7 mouse cellular contexts compared by ENCODE assay signal in the genomic region with DNA sequence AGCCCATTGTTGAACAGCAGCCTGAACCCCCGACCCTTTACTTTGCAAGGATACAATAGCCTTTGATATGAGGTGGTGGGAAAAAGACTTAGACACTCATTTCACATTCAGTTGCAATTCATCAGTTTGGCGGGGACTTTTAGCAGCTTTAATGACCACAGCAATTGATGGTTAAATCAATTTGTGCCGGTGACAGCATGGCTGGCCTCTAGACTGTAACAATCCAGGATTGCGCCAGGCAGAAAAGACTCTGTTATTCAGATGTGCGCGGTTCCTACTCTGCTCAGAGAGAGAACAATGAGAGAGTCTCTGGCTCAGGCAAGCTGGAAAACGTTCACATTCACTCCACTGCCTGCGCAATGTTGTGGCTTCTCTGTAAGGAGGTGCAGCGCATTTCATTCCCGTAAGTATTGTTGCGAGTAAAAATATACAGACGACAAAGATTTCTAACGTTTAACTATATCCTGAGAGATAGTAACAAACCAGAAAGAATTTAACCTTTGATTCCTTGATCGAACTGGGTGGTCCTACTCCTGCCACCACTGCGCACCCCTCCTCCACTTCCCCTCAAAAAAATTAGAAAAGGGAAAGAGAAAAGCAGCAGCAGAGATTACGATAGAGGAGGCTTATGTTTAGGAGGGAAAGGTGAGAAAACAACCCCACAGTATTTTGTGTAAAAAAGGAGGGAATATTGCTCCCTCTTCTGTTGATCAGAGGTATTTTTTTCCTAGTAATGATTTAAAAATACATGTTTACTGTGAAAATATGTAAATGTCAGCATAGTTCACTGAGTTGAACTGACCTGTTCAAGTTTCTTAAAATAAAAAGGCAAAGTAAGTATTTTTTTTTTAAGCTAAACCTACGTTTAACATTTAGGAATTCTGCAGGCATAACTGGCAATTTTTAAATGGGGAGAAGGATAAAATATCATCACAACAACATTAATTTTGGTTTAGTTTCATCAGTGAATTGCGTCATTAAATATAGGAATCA.
DNase-seq lines count a peak whose midpoint lies in the region; ATAC-seq and TF ChIP-seq lines count a peak whose summit lies in the region.

No protein-coding gene starts in this region.

- H3K27ac ChIP-seq in cortical plate, adult 2 months (ENCODE audit: insufficient read depth, low read length), result no peak overlapping the region; the same call in 1 of the 2 replicates
- peak overlapping the region; percentile 47; the same call in 1 of the 2 replicates for H3K27ac ChIP-seq in kidney, embryonic 15.5 days
- no peak overlapping the region for H3K27ac ChIP-seq in liver, adult 2 months (replicated peaks; ENCODE audit: insufficient read depth, low read depth, low read length)
- peak overlapping the region; percentile 88 for H3K27ac ChIP-seq in neural tube, embryonic 11.5 days (ENCODE audit: low read depth, low read length)

- peak; percentile 75 for ATAC-seq in kidney, embryonic 15.5 days (replicated peaks; ENCODE audit: low FRiP score)
- ATAC-seq in neural tube, embryonic 11.5 days (ENCODE audit: insufficient read depth, low FRiP score, low TSS enrichment), result peak; percentile 94
- ATAC-seq in CD4-positive, CD25-positive, alpha-beta regulatory T cell, adult 4 months, result no peak

- H3K79me2 ChIP-seq in liver, adult 2 months (ENCODE audit: control insufficient read depth, insufficient read depth, low read length), result no peaks in the 10 kb centered on the region

- 0 out of 2 replicates have a peak, but pooled peaks cover 4% of the 10 kb centered on the region for H3K4me1 ChIP-seq in cortical plate, adult 2 months (ENCODE audit: control insufficient read depth, insufficient read depth, low read length)
- H3K4me1 ChIP-seq in kidney, embryonic 15.5 days, result peaks cover 5% of the 10 kb centered on the region; the same call in 1 of the 2 replicates
- H3K4me1 ChIP-seq in liver, adult 2 months (ENCODE audit: control insufficient read depth, insufficient read depth, low read length), result no peaks in the 10 kb centered on the region
- peaks cover 8% of the 10 kb centered on the region; the same call in 1 of the 2 replicates for H3K4me1 ChIP-seq in neural tube, embryonic 11.5 days (ENCODE audit: control insufficient read depth, insufficient read depth, low read length)

- intact Hi-C loops in gastrocnemius, postnatal 14 days (cut with DNase I; ENCODE audit: low total_unique reads), result loop anchor here (10.0 kb wide), 1 partner anchor 1479 kb away; no protein-coding TSS in a partner anchor

- no peak for TF ChIP-seq POLR2A in cortical plate, adult 2 months (IDR thresholded peaks at IDR 0.05; ENCODE audit: extremely low read depth, insufficient read depth, low read length)
- TF ChIP-seq POLR2A in liver, adult 2 months (IDR thresholded peaks at IDR 0.05; ENCODE audit: extremely low read depth, insufficient read depth, low read length), result no peak

- no peaks in the 10 kb centered on the region for H3K27me3 ChIP-seq in kidney, embryonic 15.5 days
- no peaks in the 10 kb centered on the region for H3K27me3 ChIP-seq in liver, adult 2 months (ENCODE audit: control insufficient read depth, insufficient read depth, low read length)
- no peaks in the 10 kb centered on the region for H3K27me3 ChIP-seq in neural tube, embryonic 11.5 days (ENCODE audit: control insufficient read depth, insufficient read depth, low read length)

- H3K4me3 ChIP-seq in cortical plate, adult 2 months (ENCODE audit: insufficient read depth, low read length), result peak overlapping the region; percentile 55
- peak overlapping the region; percentile 33 for H3K4me3 ChIP-seq in kidney, embryonic 15.5 days (replicated peaks)
- H3K4me3 ChIP-seq in liver, adult 2 months (ENCODE audit: insufficient read depth, low read depth, low read length), result no peak overlapping the region
- H3K4me3 ChIP-seq in neural tube, embryonic 11.5 days (ENCODE audit: low read depth, low read length), result peak overlapping the region; percentile 16; the same call in 1 of the 2 replicates

- no peaks in the 10 kb centered on the region for H3K9me3 ChIP-seq in kidney, embryonic 15.5 days (replicated peaks)
- no peaks in the 10 kb centered on the region for H3K9me3 ChIP-seq in neural tube, embryonic 11.5 days (ENCODE audit: control insufficient read depth, low read length)

- peak overlapping the region; percentile 36; the same call in 1 of the 2 replicates for H3K9ac ChIP-seq in kidney, embryonic 15.5 days
- peak overlapping the region; percentile 53 for H3K9ac ChIP-seq in liver, adult 2 months (ENCODE audit: low read depth, low read length)
- peak overlapping the region; percentile 41; the same call in 1 of the 2 replicates for H3K9ac ChIP-seq in neural tube, embryonic 11.5 days (ENCODE audit: low read length)

- peak; percentile 50 for DNase-seq in ZHBTc4 (ENCODE audit: low read depth, low spot score)
- peak; percentile 29 for DNase-seq in gastrocnemius, postnatal 14 days
- DNase-seq in liver, adult 2 months (ENCODE audit: extremely low read depth, low read depth, low spot score), result peak; percentile 25
- DNase-seq in neural tube, embryonic 11.5 days (ENCODE audit: low spot score), result peak; percentile 82

- peak overlapping the region; percentile 59 for H3K4me2 ChIP-seq in kidney, embryonic 15.5 days
- peak overlapping the region; percentile 30 for H3K4me2 ChIP-seq in neural tube, embryonic 11.5 days (ENCODE audit: low read depth)

- no peaks in the 10 kb centered on the region for H3K36me3 ChIP-seq in kidney, embryonic 15.5 days
- H3K36me3 ChIP-seq in liver, adult 2 months (ENCODE audit: control insufficient read depth, insufficient read depth, low read length), result no peaks in the 10 kb centered on the region
- H3K36me3 ChIP-seq in neural tube, embryonic 11.5 days (ENCODE audit: control insufficient read depth, insufficient read depth, low read length), result no peaks in the 10 kb centered on the region

- TF ChIP-seq CTCF in cortical plate, adult 2 months (IDR thresholded peaks at IDR 0.05; ENCODE audit: extremely low read depth, insufficient read depth, low read length), result no peak
- peak; percentile 23; the same call in 1 of the 2 replicates for TF ChIP-seq CTCF in liver, adult 2 months (IDR thresholded peaks at IDR 0.05; ENCODE audit: low read depth, low read length)

- WGBS in kidney, embryonic 15.5 days, result 11% methylated on average over 18 of the region's 18 CpGs
- WGBS in liver, adult 2 months, result 26% methylated on average over 18 of the region's 18 CpGs
- 8% methylated on average over 18 of the region's 18 CpGs for WGBS in neural tube, embryonic 11.5 days

Comparison
In these comparisons a context has a peak if more than half of its experiments do, and no peak if none do; other contexts are left out.
1. DNase-seq: peak in every context shown above with its lines; median percentile 82 in neural tube, embryonic 11.5 days; 50 in ZHBTc4; 29 in gastrocnemius, postnatal 14 days; 25 in liver, adult 2 months.
2. H3K27ac ChIP-seq: peak in kidney, embryonic 15.5 days (single experiment) and neural tube, embryonic 11.5 days (single experiment); none in cortical plate, adult 2 months (single experiment) and liver, adult 2 months (single experiment).
3. Peak in every context shown above with its lines, with median percentiles within 50 percentile points of each other: H3K9ac ChIP-seq.